Mouse (Mus musculus): Measurements from ENCODE around the gene Actl7a.

DNA sequence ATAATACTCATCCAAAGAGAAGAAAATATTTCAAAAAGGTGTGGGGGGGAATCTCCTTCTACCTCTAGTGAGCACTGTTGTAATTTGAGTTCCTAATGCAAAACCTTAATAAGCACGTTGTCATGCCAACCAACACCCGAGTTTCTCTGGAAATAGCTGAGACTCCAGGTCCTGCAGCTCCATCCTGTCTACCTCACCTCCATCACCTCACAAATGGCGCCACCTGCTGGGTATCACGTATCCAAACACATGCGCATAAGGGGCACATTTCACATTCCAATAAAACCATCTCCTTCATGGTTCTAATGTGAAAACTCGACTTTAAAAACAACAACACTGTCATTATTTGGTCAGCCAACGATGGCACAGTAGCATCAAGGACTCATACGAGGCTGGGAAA lies 17.4 kb upstream of the Actl7a start:
- TF ChIP-seq CTCF (IDR thresholded peaks at IDR 0.05; ENCODE audit: control insufficient read depth, insufficient read depth, insufficient replicate concordance, low read depth, low read length) (peak; percentile 50; the same call in 1 of the 2 replicates), POLR2A (IDR thresholded peaks at IDR 0.05; ENCODE audit: control insufficient read depth, low read depth, low read length) (no peak)
